In the genomic region with DNA sequence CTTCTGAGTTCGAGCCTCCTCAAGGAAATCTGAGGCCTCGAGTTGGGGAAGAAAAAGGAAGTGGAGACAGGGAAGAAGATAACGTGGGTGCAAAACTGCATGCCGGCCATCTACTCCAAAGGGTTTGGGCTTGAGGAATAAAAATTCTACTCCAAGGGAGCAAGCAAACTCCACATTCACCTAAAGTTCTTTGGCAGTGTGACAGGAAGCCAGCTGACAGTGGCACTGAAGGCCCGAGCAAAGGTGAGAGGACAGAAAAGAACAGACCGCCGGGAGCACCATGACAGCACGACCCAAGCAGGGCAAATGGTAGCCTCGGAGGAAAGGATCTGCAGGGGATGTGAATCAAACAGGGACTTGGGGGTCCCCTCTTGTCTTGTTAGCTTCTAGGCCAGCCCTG, we compare ENCODE assay signal across 8 mouse cellular contexts. TPM values are rescaled to one million over a fixed set of nuclear protein-coding genes. Genes with fewer than 3 reads are reported as not detected.
A peak's percentile ranks its signal among the peaks of the same experiment; 100 is the strongest.
DNase-seq lines count a peak whose midpoint lies in the region; ATAC-seq and TF ChIP-seq lines count a peak whose summit lies in the region.

No protein-coding gene starts in this region.

- no peak for ATAC-seq in lung, embryonic 14.5 days (ENCODE audit: insufficient read depth)
- ATAC-seq in midbrain, embryonic 11.5 days (ENCODE audit: low FRiP score): no peak
- ATAC-seq in megakaryocyte-erythroid progenitor cell, adult 5-6 weeks (replicated peaks; ENCODE audit: low FRiP score, low TSS enrichment, poor library complexity, severe bottlenecking): no peak

- DNase-seq in lung, embryonic 14.5 days: no peak
- no peak for DNase-seq in lung, postnatal 4 days
- DNase-seq in forebrain, embryonic 10.5 days (ENCODE audit: extremely low spot score, low spot score): no peak
- peak; percentile 77 for DNase-seq in kidney, adult 2 months
- no peak for DNase-seq in midbrain, embryonic 11.5 days (ENCODE audit: low spot score, missing footprints)
- no peak for DNase-seq in T-cell, adult 2 months (ENCODE audit: low spot score)
- DNase-seq in cerebellum, postnatal 4 days (ENCODE audit: low spot score in 2 of 2): no peak

- H3K4me3 ChIP-seq in lung, embryonic 14.5 days (ENCODE audit: low read depth, low read length): peak overlapping the region; percentile 81
- H3K4me3 ChIP-seq in forebrain, embryonic 10.5 days: peak overlapping the region; percentile 84
- peak overlapping the region; percentile 97 for H3K4me3 ChIP-seq in kidney, adult 2 months (ENCODE audit: insufficient read depth, low read depth, low read length)
- H3K4me3 ChIP-seq in midbrain, embryonic 11.5 days (ENCODE audit: low read depth, low read length): peak overlapping the region; percentile 79

- H3K27ac ChIP-seq in lung, embryonic 14.5 days (ENCODE audit: low read depth): peak overlapping the region; percentile 91; the same call in 1 of the 2 replicates
- peak overlapping the region; percentile 96 for H3K27ac ChIP-seq in forebrain, embryonic 10.5 days
- peak overlapping the region; percentile 99 for H3K27ac ChIP-seq in kidney, adult 2 months (ENCODE audit: insufficient read depth, low read depth, low read length)
- H3K27ac ChIP-seq in midbrain, embryonic 11.5 days (ENCODE audit: low read depth, low read length): peak overlapping the region; percentile 85; the same call in 1 of the 2 replicates

- H3K27me3 ChIP-seq in lung, embryonic 14.5 days (ENCODE audit: insufficient read depth, low read length): no peaks in the 10 kb centered on the region
- H3K27me3 ChIP-seq in forebrain, embryonic 10.5 days (ENCODE audit: poor library complexity, severe bottlenecking): no peaks in the 10 kb centered on the region
- H3K27me3 ChIP-seq in kidney, adult 2 months (replicated peaks; ENCODE audit: control insufficient read depth, insufficient read depth, low read length): no peaks in the 10 kb centered on the region
- H3K27me3 ChIP-seq in midbrain, embryonic 11.5 days (ENCODE audit: control insufficient read depth, insufficient read depth, low read length): no peaks in the 10 kb centered on the region

- peaks cover 5% of the 10 kb centered on the region; the same call in 1 of the 2 replicates for H3K4me1 ChIP-seq in lung, embryonic 14.5 days (ENCODE audit: insufficient read depth)
- peaks cover 33% of the 10 kb centered on the region for H3K4me1 ChIP-seq in forebrain, embryonic 10.5 days
- H3K4me1 ChIP-seq in kidney, adult 2 months (ENCODE audit: control insufficient read depth, insufficient read depth, low read length): peaks cover 17% of the 10 kb centered on the region; the same call in 1 of the 2 replicates
- H3K4me1 ChIP-seq in midbrain, embryonic 11.5 days (ENCODE audit: control insufficient read depth, insufficient read depth, low read length): peaks cover 7% of the 10 kb centered on the region

- TF ChIP-seq CTCF in lung, embryonic 14.5 days (IDR thresholded peaks at IDR 0.05; ENCODE audit: low read depth): no peak
- TF ChIP-seq CTCF in kidney, adult 2 months (conservative IDR thresholded peaks at IDR 0.05; ENCODE audit: insufficient read depth, insufficient read length, low read depth, low read length): no peak

- H3K4me2 ChIP-seq in lung, embryonic 14.5 days: peak overlapping the region; percentile 89
- H3K4me2 ChIP-seq in midbrain, embryonic 11.5 days: peak overlapping the region; percentile 95

- peaks cover 64% of the 10 kb centered on the region for H3K36me3 ChIP-seq in lung, embryonic 14.5 days (ENCODE audit: insufficient read depth)
- peaks cover 79% of the 10 kb centered on the region for H3K36me3 ChIP-seq in forebrain, embryonic 10.5 days (replicated peaks)
- no peaks in the 10 kb centered on the region for H3K36me3 ChIP-seq in kidney, adult 2 months (ENCODE audit: control insufficient read depth, insufficient read depth, low read length)
- H3K36me3 ChIP-seq in midbrain, embryonic 11.5 days (ENCODE audit: control insufficient read depth, insufficient read depth, low read length): peaks cover 21% of the 10 kb centered on the region

- no peak for TF ChIP-seq POLR2A in kidney, adult 2 months (IDR thresholded peaks at IDR 0.05; ENCODE audit: low read depth, low read length)

- peak overlapping the region; percentile 87 for H3K9ac ChIP-seq in lung, embryonic 14.5 days
- peak overlapping the region; percentile 91 for H3K9ac ChIP-seq in midbrain, embryonic 11.5 days (ENCODE audit: low read length)

- no peaks in the 10 kb centered on the region for H3K9me3 ChIP-seq in lung, embryonic 14.5 days (ENCODE audit: low read depth, low read length)
- no peaks in the 10 kb centered on the region for H3K9me3 ChIP-seq in forebrain, embryonic 10.5 days
- no peaks in the 10 kb centered on the region for H3K9me3 ChIP-seq in midbrain, embryonic 11.5 days (ENCODE audit: control insufficient read depth, low read length)

- WGBS in lung, embryonic 14.5 days: 4% methylated on average over 9 of the region's 9 CpGs
- WGBS in forebrain, embryonic 10.5 days: 32% methylated on average over 9 of the region's 9 CpGs
- WGBS in kidney, adult 2 months: under 1% methylated on average over 9 of the region's 9 CpGs
- WGBS in midbrain, embryonic 11.5 days: 26% methylated on average over 9 of the region's 9 CpGs

RNA-seq across cellular contexts. Expression of a gene that starts 0.8 kb away (rescaled TPM):
- polyA plus RNA-seq in lung, embryonic 14.5 days (2014; fragmentation: Nextera tagmentation; extraction: Ambion mirVana): 278 and 289 TPM in 2 replicates
- polyA plus RNA-seq in forebrain, embryonic 10.5 days (2016; fragmentation: Nextera tagmentation; extraction: Ambion mirVana): 253 and 255 TPM in 2 replicates
- polyA plus RNA-seq in kidney, adult 2 months (2012; rRNA removed): 246 and 280 TPM in 2 replicates
- 214 and 231 TPM in 2 replicates for polyA plus RNA-seq in midbrain, embryonic 11.5 days (2014; fragmentation: Nextera tagmentation; extraction: Ambion mirVana)
- total RNA-seq in megakaryocyte-erythroid progenitor cell, adult 5-6 weeks (2014; fragmentation: Nextera tagmentation): 58.7 and 83.3 TPM in 2 replicates
- total RNA-seq in megakaryocyte-erythroid progenitor cell, adult 5-6 weeks (2017): 47.0 and 47.5 TPM in 2 replicates

RNA-seq across cellular contexts. Expression of a gene that starts 7.8 kb away (rescaled TPM):
- 14.8 and 15.3 TPM in 2 replicates for polyA plus RNA-seq in lung, embryonic 14.5 days (2014; fragmentation: Nextera tagmentation; extraction: Ambion mirVana)
- polyA plus RNA-seq in forebrain, embryonic 10.5 days (2016; fragmentation: Nextera tagmentation; extraction: Ambion mirVana): 33.2 and 34.2 TPM in 2 replicates
- polyA plus RNA-seq in kidney, adult 2 months (2012; rRNA removed): 0.36 and 0.37 TPM in 2 replicates
- polyA plus RNA-seq in midbrain, embryonic 11.5 days (2014; fragmentation: Nextera tagmentation; extraction: Ambion mirVana): 106 and 115 TPM in 2 replicates
- total RNA-seq in megakaryocyte-erythroid progenitor cell, adult 5-6 weeks (2014; fragmentation: Nextera tagmentation): 0.66 TPM in 1 of 2 replicates, not detected in the other
- not detected in 2 replicates for total RNA-seq in megakaryocyte-erythroid progenitor cell, adult 5-6 weeks (2017)

RNA-seq across cellular contexts. Expression of a gene that starts 12.3 kb away (rescaled TPM):
- 20.4 and 24.8 TPM in 2 replicates for polyA plus RNA-seq in lung, embryonic 14.5 days (2014; fragmentation: Nextera tagmentation; extraction: Ambion mirVana)
- polyA plus RNA-seq in forebrain, embryonic 10.5 days (2016; fragmentation: Nextera tagmentation; extraction: Ambion mirVana): 26.4 and 27.5 TPM in 2 replicates
- polyA plus RNA-seq in kidney, adult 2 months (2012; rRNA removed): 38.8 and 46.0 TPM in 2 replicates
- 24.4 and 25.0 TPM in 2 replicates for polyA plus RNA-seq in midbrain, embryonic 11.5 days (2014; fragmentation: Nextera tagmentation; extraction: Ambion mirVana)
- 3.0 and 15.3 TPM in 2 replicates for total RNA-seq in megakaryocyte-erythroid progenitor cell, adult 5-6 weeks (2014; fragmentation: Nextera tagmentation)
- total RNA-seq in megakaryocyte-erythroid progenitor cell, adult 5-6 weeks (2017): 2.3 and 8.0 TPM in 2 replicates

RNA-seq across cellular contexts. Expression of a gene that starts 17.7 kb away (rescaled TPM):
- polyA plus RNA-seq in lung, embryonic 14.5 days (2014; fragmentation: Nextera tagmentation; extraction: Ambion mirVana): 99.2 and 105 TPM in 2 replicates
- 67.1 and 74.2 TPM in 2 replicates for polyA plus RNA-seq in forebrain, embryonic 10.5 days (2016; fragmentation: Nextera tagmentation; extraction: Ambion mirVana)
- polyA plus RNA-seq in kidney, adult 2 months (2012; rRNA removed): 258 and 297 TPM in 2 replicates
- 70.4 and 80.6 TPM in 2 replicates for polyA plus RNA-seq in midbrain, embryonic 11.5 days (2014; fragmentation: Nextera tagmentation; extraction: Ambion mirVana)
- total RNA-seq in megakaryocyte-erythroid progenitor cell, adult 5-6 weeks (2014; fragmentation: Nextera tagmentation): 38.6 and 43.4 TPM in 2 replicates
- 7.5 and 13.6 TPM in 2 replicates for total RNA-seq in megakaryocyte-erythroid progenitor cell, adult 5-6 weeks (2017)

RNA-seq across cellular contexts. Expression of a gene that starts 20.7 kb away (rescaled TPM):
- polyA plus RNA-seq in lung, embryonic 14.5 days (2014; fragmentation: Nextera tagmentation; extraction: Ambion mirVana): 3.1 and 4.4 TPM in 2 replicates
- polyA plus RNA-seq in forebrain, embryonic 10.5 days (2016; fragmentation: Nextera tagmentation; extraction: Ambion mirVana): 0.47 and 1.7 TPM in 2 replicates
- 4.9 and 5.6 TPM in 2 replicates for polyA plus RNA-seq in kidney, adult 2 months (2012; rRNA removed)
- polyA plus RNA-seq in midbrain, embryonic 11.5 days (2014; fragmentation: Nextera tagmentation; extraction: Ambion mirVana): 1.3 TPM in 2 replicates
- total RNA-seq in megakaryocyte-erythroid progenitor cell, adult 5-6 weeks (2014; fragmentation: Nextera tagmentation): 1.2 TPM in 1 of 2 replicates, not detected in the other
- total RNA-seq in megakaryocyte-erythroid progenitor cell, adult 5-6 weeks (2017): not detected in 2 replicates

Comparison
In these comparisons a context has a peak if more than half of its experiments do, and no peak if none do; other contexts are left out.
1. RNA of a gene that starts 7.8 kb away (polyA plus RNA-seq): 106 to 115 TPM in midbrain, embryonic 11.5 days, 33.2 to 34.2 TPM in forebrain, embryonic 10.5 days and 14.8 to 15.3 TPM in lung, embryonic 14.5 days; 0.36 to 0.37 TPM in kidney, adult 2 months; every median in the first group is over 10 times any median in the second.
2. Peak in every context shown above with its lines, with median percentiles within 50 percentile points of each other: H3K27ac ChIP-seq and H3K4me3 ChIP-seq.